Mouse (Mus musculus) lung, postnatal 0 days (tissue): ENCODE results near the gene Ugt1a10.

Experiments
- CTCF ChIP-seq: IDR thresholded peaks from 2 replicates; pipeline ENCODE4 v1.5.1; 2016; ENCODE audit warnings: antibody characterized with exemption, mild to moderate bottlenecking
- EP300 ChIP-seq: IDR thresholded peaks from 2 replicates; pipeline ENCODE4 v1.6.1; 2016; ENCODE audit warnings: antibody characterized with exemption, mild to moderate bottlenecking, control low read depth

- no peak for TF ChIP-seq EP300
- no peak for TF ChIP-seq CTCF
Measured at GRCm38 (mm10) chr1:88206843-88207479, 151.8 kb downstream of the Ugt1a10 start.
